Mouse (Mus musculus): ENCODE measurements around the gene Ces3b.

DNA sequence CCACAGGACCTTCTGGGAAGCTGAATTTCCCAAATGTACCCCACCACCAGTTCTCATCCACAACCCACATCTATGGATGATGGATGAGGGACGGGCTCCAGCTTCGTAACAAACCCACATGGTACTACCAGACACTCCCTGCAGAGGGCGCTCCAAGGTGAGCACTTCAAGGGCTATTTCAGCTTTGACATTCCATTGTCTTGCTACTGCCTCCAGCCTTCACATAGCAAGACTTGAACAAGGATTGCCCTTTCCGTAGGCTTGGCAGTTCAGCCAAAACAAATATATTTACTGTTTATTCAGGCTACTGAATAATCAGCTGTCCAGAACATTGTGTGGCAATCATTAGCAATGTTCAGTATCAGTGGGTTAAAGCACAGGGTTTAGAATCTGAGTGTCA, 54.9 kb downstream of the Ces3b start:
- TF ChIP-seq CTCF (IDR thresholded peaks at IDR 0.05; ENCODE audit: extremely low read depth, insufficient read depth, insufficient read length, insufficient replicate concordance) (peak; percentile 68; the same call in 1 of the 2 replicates), POLR2A (IDR thresholded peaks at IDR 0.05; ENCODE audit: low read depth, low read length) (no peak)

All from spleen, adult 2 months (tissue).